Mouse (Mus musculus): ENCODE results near the gene Arap1.

The Arap1 gene

DNA sequence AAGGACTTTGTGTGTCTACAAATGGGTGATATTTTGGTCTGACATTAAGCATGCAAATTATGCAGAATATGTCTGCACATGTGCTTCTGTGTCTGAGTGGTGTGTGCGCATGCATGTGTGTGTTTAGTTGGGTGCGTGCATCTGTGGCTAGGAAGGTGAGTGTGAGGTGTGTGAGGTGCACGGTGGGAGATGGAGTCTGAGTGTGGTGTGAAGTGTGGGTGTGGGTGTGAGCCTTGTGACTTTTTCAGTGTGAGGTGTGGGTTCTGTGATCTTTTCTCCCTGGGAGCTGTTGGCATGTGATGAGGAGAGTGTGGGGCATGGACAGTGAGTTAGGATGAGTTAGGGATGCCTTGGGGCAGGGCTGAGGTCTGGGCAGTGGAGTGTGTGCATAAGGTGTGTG, 105.4 kb downstream of the Arap1 start:
- DNase-seq: no peak

DNA sequence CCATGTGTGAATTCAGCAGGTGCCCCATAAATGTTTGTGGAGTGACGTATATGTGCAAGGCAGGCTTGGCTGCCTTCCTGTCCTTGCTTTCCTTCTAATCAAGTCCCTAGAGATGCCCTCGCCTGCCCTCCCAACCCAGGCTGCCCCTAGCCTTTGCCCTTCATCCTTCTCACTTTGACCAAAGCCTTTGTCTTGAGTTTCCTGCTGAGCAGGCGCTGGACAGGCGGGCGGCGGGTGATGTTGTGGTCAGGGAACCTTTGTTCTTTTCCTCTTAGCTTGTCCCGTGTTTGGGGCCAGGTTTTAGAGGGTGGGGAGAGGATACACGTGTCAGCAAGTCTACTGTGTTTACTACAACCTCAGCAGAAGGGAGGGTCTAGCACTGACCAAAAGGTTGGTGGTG, 105.9 kb downstream of the Arap1 start:
- no peak for DNase-seq

DNA sequence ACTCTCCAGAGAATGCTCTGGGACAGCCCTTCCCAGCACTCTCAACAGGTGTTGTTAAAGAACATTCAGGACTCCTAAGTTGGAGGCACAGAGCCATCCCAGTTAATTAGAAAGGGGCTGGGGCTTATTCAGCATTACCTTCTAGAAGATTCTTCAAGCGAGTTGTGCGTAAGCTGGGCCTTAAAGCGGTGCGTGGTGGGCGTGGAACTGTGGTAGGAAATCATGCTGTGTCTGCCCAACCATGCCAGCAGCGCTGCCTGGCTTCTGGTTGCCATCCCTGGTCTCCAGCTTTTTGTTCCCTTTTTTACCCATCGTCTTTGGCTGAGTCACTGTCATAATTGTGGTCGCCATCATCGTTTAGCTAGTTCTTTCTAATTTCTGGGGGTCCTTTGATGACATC, 106.6 kb downstream of the Arap1 start:
- no peak for DNase-seq

DNA sequence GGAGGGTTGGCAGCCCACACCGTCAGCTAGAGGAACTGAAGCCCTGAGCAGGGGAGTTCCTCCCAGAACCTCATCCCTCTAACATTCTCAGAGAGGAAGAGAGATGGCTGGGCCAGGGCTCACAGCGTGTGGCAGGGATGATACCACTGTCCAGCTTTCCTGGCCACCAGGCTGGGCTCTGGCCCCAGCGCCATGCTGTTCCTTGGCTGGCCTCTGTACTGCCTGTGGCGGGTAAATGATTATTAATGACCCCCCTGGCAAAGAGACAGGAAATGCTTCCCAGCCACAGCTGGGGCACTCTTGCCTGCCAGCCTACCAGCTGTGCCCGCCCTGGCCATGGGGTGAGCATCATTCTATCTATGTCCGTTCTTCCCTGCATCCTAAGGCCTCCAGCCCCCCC, 107.3 kb downstream of the Arap1 start:
- DNase-seq: peak; percentile 91 to 94

DNA sequence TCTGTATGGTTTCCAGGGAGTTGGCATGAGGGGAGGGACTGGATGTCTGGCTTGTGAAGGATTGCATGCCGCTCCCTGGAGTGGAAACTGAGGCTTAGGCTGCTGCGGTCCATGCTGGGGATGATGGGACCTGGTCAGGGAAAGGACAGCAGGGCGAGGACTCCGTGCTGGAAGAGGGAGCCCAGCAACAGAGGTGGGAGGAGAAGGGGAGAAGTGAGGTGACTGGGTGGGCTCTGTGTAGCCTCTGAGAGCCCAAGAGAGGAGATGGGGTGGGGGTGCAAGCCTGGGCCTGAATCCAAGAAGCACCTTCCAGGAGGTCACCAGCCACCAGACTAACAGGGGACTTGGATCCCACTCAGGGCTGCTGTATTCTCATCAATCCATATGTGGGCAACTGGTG, 108.5 kb downstream of the Arap1 start:
- DNase-seq: no peak

DNA sequence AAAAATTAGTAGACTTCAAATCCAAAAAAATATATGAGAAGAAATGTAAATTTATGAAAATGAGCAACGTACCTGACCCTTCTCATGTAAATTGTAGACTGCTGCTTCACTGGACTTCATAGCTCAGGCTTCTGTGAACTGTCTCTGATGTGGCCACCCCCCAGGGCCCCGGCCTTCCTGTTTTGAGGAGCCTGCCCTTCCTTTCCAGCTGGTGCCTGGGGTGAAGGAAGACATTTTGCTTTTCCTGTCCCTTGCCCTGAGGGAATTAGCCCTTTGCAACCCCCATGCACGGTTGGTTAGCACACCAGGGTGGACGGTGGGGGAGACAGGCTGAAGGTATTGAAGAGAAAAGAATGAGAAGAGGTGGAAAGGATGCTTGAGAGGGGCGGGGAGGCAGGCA, 108.9 kb downstream of the Arap1 start:
- no peak for DNase-seq

DNA sequence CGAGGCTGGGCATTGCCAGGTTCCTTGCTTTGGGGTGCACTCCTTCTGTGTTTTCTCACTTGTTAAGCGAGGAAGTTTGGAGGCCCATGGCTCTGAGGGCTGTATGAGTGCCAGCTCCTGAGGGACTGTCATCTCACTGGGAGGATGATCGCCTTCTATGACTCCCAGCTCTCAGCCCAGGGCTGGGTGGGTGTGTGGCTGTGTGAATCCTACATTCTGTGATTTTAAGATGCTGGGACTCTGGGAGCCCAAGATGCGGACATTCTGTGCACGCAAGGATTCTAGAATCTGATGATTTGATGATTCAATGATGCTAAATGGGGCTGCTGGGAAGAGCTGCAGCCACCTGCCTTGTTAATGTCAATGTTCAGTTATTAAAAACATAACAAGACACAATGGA, 109.4 kb downstream of the Arap1 start:
- DNase-seq: no peak

DNA sequence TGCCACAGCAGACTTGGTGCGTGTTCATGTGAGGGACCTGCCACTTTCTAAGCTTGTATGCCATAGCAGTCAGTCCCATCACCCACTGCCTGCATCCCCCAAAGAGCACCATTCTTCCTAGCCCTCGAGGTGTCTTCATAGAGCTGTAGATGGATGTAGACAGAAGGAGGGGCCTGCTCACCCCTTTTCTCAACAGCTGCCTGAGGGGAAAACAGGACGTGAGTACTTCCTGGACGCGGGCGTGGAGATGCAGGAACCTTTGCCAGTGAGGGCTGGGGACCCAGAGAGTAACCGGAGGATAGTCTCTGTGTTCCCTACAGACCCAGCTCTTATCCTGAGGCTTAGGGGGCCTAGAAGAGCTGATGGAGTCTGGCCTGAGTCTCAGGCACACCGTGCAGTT, 109.9 kb downstream of the Arap1 start:
- no peak for DNase-seq

DNA sequence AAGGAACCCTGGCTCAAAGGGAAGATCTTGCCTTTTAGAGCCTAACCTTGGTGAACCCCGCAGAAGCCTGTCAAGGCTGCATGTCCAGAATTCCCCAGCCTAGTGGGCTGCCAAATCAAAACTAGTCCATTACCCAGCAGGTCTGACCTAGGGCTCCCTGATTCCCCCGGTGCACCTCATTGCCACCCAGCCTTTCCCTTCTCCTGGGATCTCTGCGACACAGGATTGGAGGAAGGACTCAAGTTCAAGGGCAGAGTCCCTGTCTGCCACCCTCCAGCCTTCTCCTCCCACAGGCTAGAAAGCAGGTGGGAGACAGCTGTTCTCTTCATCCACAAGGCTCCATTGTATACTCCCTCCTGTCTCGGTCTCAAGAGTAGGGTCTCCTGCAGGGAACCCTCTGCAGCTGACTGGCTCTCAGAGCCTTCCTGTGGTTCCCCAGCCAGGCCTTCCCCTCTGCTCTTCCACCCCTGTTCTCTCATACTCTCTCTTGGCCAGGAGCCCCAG, 110.5 kb downstream of the Arap1 start:
- DNase-seq: peak in 1 of 2 experiments; percentile 7

DNA sequence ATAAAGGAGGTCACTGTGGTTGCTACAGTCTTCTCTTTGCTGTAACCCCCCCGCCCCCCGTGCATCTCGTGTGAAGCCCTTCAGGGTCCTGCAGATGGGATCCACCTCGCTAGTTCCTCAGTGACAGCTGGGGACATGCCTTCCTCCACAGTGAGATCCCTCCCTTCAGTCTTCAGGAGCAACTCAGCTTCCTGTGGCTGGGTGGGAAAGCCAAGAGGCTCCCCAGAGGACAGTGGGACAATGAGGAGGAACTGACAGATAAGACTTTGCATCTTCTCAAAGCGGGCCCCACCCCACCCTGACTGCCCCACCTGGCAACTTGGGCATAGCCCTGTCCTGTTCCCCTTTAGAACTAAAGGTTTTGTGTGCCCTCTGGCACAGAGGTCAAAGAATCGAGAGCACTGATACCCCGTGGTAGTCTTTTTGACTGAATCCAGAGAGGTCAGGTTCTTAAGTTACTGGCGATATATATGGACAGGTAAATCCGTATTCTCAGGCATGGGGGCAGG, 111.5 kb downstream of the Arap1 start:
- DNase-seq: peak in 1 of 2 experiments; percentile 10

DNA sequence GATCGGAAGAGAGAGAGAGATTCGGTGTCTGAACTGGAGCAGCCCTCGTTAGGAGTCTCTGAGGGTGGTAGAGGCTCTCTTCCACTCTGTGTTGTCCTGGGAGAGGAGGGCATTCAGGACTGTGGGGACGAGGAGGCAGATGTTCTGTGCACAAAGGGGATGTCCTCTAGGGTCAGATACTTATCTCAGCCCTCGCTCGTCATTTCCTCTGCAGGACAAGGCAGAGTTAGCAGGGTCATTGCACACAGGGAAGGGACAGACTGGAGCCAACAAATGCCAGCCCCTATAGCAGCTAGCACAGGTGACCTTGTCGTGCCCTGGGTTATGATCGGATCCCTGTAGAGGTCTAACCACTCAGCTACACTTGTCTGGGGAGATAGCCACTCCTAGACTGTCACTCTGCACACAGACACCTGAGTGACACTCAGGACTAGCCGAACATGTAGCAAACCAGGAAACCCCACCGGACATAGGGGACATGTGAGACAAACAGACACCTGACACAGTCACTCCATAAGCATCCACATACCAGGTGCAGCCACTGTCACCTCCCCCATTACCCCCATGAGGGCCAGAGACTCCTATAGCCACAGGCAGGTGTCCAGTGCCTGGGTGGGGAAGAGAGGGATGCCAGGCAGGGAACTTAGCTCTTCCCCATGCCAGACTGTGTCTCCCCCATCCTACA, 112.2 kb downstream of the Arap1 start:
- no peak for DNase-seq

DNA sequence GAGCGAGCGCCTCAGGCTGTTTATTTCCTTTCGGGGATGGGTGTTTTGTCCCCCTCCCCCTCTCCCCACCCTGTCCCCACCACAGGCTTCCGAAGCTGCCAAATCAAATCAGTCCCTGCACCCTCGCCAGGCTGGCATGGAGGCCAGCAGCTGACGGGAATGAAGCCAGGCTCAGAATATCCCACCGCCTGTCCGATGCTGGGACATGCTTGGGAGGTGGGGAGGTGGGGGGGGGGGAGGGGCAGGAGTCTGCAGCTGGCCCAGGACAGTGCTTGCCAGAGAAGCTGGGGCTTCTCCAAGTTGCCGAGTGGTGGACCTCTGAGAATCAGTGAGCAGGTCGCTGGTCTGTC, 112.7 kb downstream of the Arap1 start:
- peak; percentile 84 to 90 for DNase-seq

DNA sequence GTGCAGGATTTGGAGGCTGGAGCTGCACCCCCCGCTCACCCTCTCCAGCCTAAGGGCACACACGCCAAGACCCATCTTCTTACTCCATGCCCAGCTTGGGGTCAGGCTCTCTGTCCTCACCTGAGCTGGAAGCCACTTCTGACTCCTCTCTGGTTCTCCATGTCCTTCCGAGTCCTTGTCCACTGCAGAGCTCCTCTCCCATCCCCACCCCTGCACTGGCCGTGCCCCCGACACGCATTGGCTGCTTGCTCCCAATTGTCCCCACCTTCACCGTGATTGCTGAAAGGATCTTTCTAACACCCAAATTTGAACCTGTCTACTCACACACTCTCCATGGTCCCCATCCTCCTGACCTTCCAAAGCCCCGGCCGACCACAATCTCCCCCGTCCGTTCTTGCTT, 113.7 kb downstream of the Arap1 start:
- DNase-seq: no peak
